13 mouse cellular contexts compared by ENCODE assay signal in genomic region chr12:66470868-66471267, GRCm38 (mm10).
DNase-seq lines count a peak whose midpoint lies in the region; ATAC-seq and TF ChIP-seq lines count a peak whose summit lies in the region.
"Had no signal": no experiment of that assay in that cellular context is flagged by ENCODE, and none has a peak within 500 bp of the region (broad histone marks: within the 10 kb centered on the region; RNA-seq: fewer than 3 reads in every experiment).

No protein-coding gene starts in this region.

- DNase-seq in liver, adult 2 months (ENCODE audit: extremely low read depth, low read depth, low spot score) = peak; percentile 12
- DNase-seq in liver, postnatal 0 days = no peak
- DNase-seq in embryo, embryonic 10.5 days (ENCODE audit: low spot score) = peak; percentile 53
- peak; percentile 78 for DNase-seq in midbrain, postnatal 0 days (ENCODE audit: low spot score)
- DNase-seq in urinary bladder, adult 2 months (ENCODE audit: low spot score) = no peak
- DNase-seq in heart, postnatal 36 days = no peak
- no peak for DNase-seq in cerebellum, postnatal 4 days (ENCODE audit: low spot score in 2 of 2)
- DNase-seq: adrenal gland, adult 8-10 months; gastrocnemius, postnatal 25 days; lung, postnatal 4 days; thymus, adult 2 months had no signal

- no peaks in the 10 kb centered on the region for H3K27me3 ChIP-seq in liver, adult 2 months (ENCODE audit: control insufficient read depth, insufficient read depth, low read length)
- no peaks in the 10 kb centered on the region for H3K27me3 ChIP-seq in liver, postnatal 0 days (ENCODE audit: insufficient read depth, low read length)
- H3K27me3 ChIP-seq in hindbrain, embryonic 13.5 days = no peaks in the 10 kb centered on the region
- H3K27me3 ChIP-seq in midbrain, postnatal 0 days (ENCODE audit: insufficient read depth, low read length) = no peaks in the 10 kb centered on the region
- H3K27me3 ChIP-seq: embryonic facial prominence, embryonic 13.5 days had no signal

- H3K36me3 ChIP-seq in liver, adult 2 months (ENCODE audit: control insufficient read depth, insufficient read depth, low read length) = no peaks in the 10 kb centered on the region
- no peaks in the 10 kb centered on the region for H3K36me3 ChIP-seq in liver, postnatal 0 days (replicated peaks; ENCODE audit: insufficient read depth, low read length)
- no peaks in the 10 kb centered on the region for H3K36me3 ChIP-seq in hindbrain, embryonic 13.5 days
- H3K36me3 ChIP-seq in midbrain, postnatal 0 days (ENCODE audit: insufficient read depth, low read length) = no peaks in the 10 kb centered on the region
- H3K36me3 ChIP-seq: embryonic facial prominence, embryonic 13.5 days had no signal

- H3K4me2 ChIP-seq in liver, postnatal 0 days (ENCODE audit: low read depth, low read length) = no peak overlapping the region
- peak overlapping the region; percentile 31 for H3K4me2 ChIP-seq in hindbrain, embryonic 13.5 days
- H3K4me2 ChIP-seq in midbrain, postnatal 0 days (ENCODE audit: low read depth, low read length, poor library complexity, severe bottlenecking) = no peak overlapping the region
- H3K4me2 ChIP-seq: embryonic facial prominence, embryonic 13.5 days had no signal

- no peaks in the 10 kb centered on the region for H3K4me1 ChIP-seq in liver, adult 2 months (ENCODE audit: control insufficient read depth, insufficient read depth, low read length)
- H3K4me1 ChIP-seq in liver, postnatal 0 days (ENCODE audit: insufficient read depth) = no peaks in the 10 kb centered on the region
- H3K4me1 ChIP-seq in hindbrain, embryonic 13.5 days (replicated peaks) = peaks cover 6% of the 10 kb centered on the region; the same call in 1 of the 2 replicates
- 0 out of 2 replicates have a peak, but pooled peaks cover 3% of the 10 kb centered on the region for H3K4me1 ChIP-seq in midbrain, postnatal 0 days (ENCODE audit: insufficient read depth, low read length)
- H3K4me1 ChIP-seq: embryonic facial prominence, embryonic 13.5 days had no signal

- TF ChIP-seq EP300 in liver, postnatal 0 days (IDR thresholded peaks at IDR 0.05; ENCODE audit: low read depth) = no peak

- no peak overlapping the region for H3K9ac ChIP-seq in liver, adult 2 months (ENCODE audit: low read depth, low read length)
- no peak overlapping the region for H3K9ac ChIP-seq in liver, postnatal 0 days (replicated peaks)
- H3K9ac ChIP-seq in hindbrain, embryonic 13.5 days = no peak overlapping the region
- H3K9ac ChIP-seq in midbrain, postnatal 0 days (replicated peaks; ENCODE audit: low read length, poor library complexity, severe bottlenecking) = no peak overlapping the region
- H3K9ac ChIP-seq: embryonic facial prominence, embryonic 13.5 days had no signal

- WGBS in liver, adult 2 months = 52% methylated on average over 4 of the region's 4 CpGs
- WGBS in liver, postnatal 0 days (ENCODE audit: insufficient replicate concordance) = 64% methylated on average over 4 of the region's 4 CpGs
- WGBS in hindbrain, embryonic 13.5 days = 32% methylated on average over 4 of the region's 4 CpGs
- 30% methylated on average over 4 of the region's 4 CpGs for WGBS in midbrain, postnatal 0 days

- H3K27ac ChIP-seq in liver, adult 2 months (replicated peaks; ENCODE audit: insufficient read depth, low read depth, low read length) = no peak overlapping the region
- no peak overlapping the region for H3K27ac ChIP-seq in liver, postnatal 0 days (ENCODE audit: low read depth)
- H3K27ac ChIP-seq in hindbrain, embryonic 13.5 days = 0 out of 2 replicates have a peak overlapping the region, but pooled peaks have one; percentile 74
- H3K27ac ChIP-seq in midbrain, postnatal 0 days (ENCODE audit: low read depth, low read length) = no peak overlapping the region
- H3K27ac ChIP-seq: embryonic facial prominence, embryonic 13.5 days had no signal

- no peak for TF ChIP-seq POLR2A in liver, adult 2 months (IDR thresholded peaks at IDR 0.05; ENCODE audit: extremely low read depth, insufficient read depth, low read length)

- ATAC-seq in liver, postnatal 0 days = no peak
- ATAC-seq in hindbrain, embryonic 13.5 days (ENCODE audit: low FRiP score) = peak; percentile 73
- ATAC-seq in midbrain, postnatal 0 days (ENCODE audit: low FRiP score) = no peak

- intact Hi-C loops in heart, postnatal 36 days (cut with DNase I) = no loop called here

- no peaks in the 10 kb centered on the region for H3K79me2 ChIP-seq in liver, adult 2 months (ENCODE audit: control insufficient read depth, insufficient read depth, low read length)

- TF ChIP-seq CTCF in liver, adult 2 months (IDR thresholded peaks at IDR 0.05; ENCODE audit: low read depth, low read length) = no peak
- TF ChIP-seq CTCF in liver, postnatal 0 days (IDR thresholded peaks at IDR 0.05; ENCODE audit: low read depth) = no peak
- TF ChIP-seq CTCF in midbrain, postnatal 0 days (IDR thresholded peaks at IDR 0.05) = no peak

- H3K4me3 ChIP-seq in liver, adult 2 months (ENCODE audit: insufficient read depth, low read depth, low read length) = no peak overlapping the region
- no peak overlapping the region for H3K4me3 ChIP-seq in liver, postnatal 0 days (ENCODE audit: low read depth, low read length)
- no peak overlapping the region for H3K4me3 ChIP-seq in hindbrain, embryonic 13.5 days
- no peak overlapping the region for H3K4me3 ChIP-seq in midbrain, postnatal 0 days (ENCODE audit: low read depth, low read length)
- H3K4me3 ChIP-seq: embryonic facial prominence, embryonic 13.5 days had no signal

- no peaks in the 10 kb centered on the region for H3K9me3 ChIP-seq in liver, postnatal 0 days (ENCODE audit: low read length)
- H3K9me3 ChIP-seq in hindbrain, embryonic 13.5 days = no peaks in the 10 kb centered on the region
- no peaks in the 10 kb centered on the region for H3K9me3 ChIP-seq in midbrain, postnatal 0 days (ENCODE audit: low read length)
- H3K9me3 ChIP-seq: embryonic facial prominence, embryonic 13.5 days had no signal

Comparison
In these comparisons a context has a peak if more than half of its experiments do, and no peak if none do; other contexts are left out.
1. DNase-seq: peak in liver, adult 2 months (single experiment), embryo, embryonic 10.5 days (single experiment) and midbrain, postnatal 0 days (single experiment); none in liver, postnatal 0 days (single experiment), urinary bladder, adult 2 months (single experiment), heart, postnatal 36 days (0 of 2) and cerebellum, postnatal 4 days (0 of 2).